Mouse (Mus musculus): ENCODE data around the gene Olfr73.
"Not testable (repeated sequence)": the region's sequence is repeated elsewhere in the genome, so short reads cannot be mapped to it uniquely, and the experiment has no call there.

Olfr73 gene

GRCm38 (mm10) chr2:88037599-88037998, at the start of gene Olfr73:
TSS of gene Olfr73 (minus strand) at chr2:88037699.
- no peak for DNase-seq (ENCODE audit: low spot score in 2 of 2)

- DNase-seq (ENCODE audit: low spot score in 2 of 2) = no peak
Observed at GRCm38 (mm10) chr2:88071730-88072129, 34.2 kb upstream of the Olfr73 start, which contains the start of gene Olfr1163. TSS of gene Olfr1163 (minus strand) at chr2:88071830.

GRCm38 (mm10) chr2:88063587-88063986, 26.1 kb upstream of the Olfr73 start:
- DNase-seq (ENCODE audit: low spot score in 2 of 2) = no peak

- no peak for DNase-seq (ENCODE audit: low spot score in 2 of 2)
Observed at GRCm38 (mm10) chr2:88051029-88051428, 13.5 kb upstream of the Olfr73 start, which contains the start of gene Olfr1162. TSS of gene Olfr1162 (minus strand) at chr2:88051129.

GRCm38 (mm10) chr2:88022474-88022873, 15.0 kb downstream of the Olfr73 start, which contains the start of gene Olfr1161:
TSS of gene Olfr1161 (plus strand) at chr2:88022774.
- not testable (repeated sequence) for DNase-seq (ENCODE audit: low spot score in 2 of 2)

GRCm38 (mm10) chr2:88007515-88008318, 29.8 kb downstream of the Olfr73 start, which contains the start of gene Olfr1160:
TSS of gene Olfr1160 (minus strand) at chr2:88008268.
- no peak for DNase-seq (ENCODE audit: low spot score in 2 of 2)

- DNase-seq (ENCODE audit: low spot score in 2 of 2) = no peak
Observed at GRCm38 (mm10) chr2:87989813-87990212, 47.7 kb downstream of the Olfr73 start, which contains the start of gene Olfr1158. TSS of gene Olfr1158 (plus strand) at chr2:87990113.
